Mouse (Mus musculus) layer of hippocampus, adult 8-10 months (tissue): ENCODE results near the gene Elf2. TPM values are rescaled to one million over a fixed set of nuclear protein-coding genes. Genes with fewer than 3 reads are reported as not detected.
A peak's percentile ranks its signal among the peaks of the same experiment; 100 is the strongest.

Experiments used
- DNase-seq, 2 experiments: peaks; one replicate each; pipeline ENCODE4 v3.0.0; 2022; ENCODE audit warnings: low spot score in 2 of 2
- total RNA-seq, 4 experiments: library from RNA; stranded (reverse); gene quantifications; 2 replicates each; pipeline ENCODE4 v1.2.4; 2022

Gene Elf2
- total RNA-seq, 4 experiments from 2014 or later: 57.6 to 62.4 (median 60.1) TPM

DNA sequence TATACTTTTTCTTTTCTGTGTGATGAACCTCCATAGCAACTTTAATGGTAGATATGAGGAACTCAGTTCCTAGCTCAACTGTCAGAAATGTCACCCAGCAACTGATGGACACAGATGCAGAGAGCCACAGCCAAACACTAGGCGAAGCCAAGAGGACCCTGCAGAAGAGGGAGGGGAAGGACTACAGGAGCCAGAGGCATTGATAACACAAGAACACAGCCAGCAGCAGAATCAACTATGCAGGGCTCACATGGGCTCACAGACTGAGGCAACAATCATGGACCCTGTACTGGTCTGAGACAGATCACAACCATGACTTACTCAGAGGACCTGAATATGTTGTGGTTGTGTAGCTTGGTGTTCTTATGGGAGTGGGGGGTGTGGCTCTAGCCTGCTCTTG is 56.1 kb downstream of the Elf2 start:
- no peak for DNase-seq

DNA sequence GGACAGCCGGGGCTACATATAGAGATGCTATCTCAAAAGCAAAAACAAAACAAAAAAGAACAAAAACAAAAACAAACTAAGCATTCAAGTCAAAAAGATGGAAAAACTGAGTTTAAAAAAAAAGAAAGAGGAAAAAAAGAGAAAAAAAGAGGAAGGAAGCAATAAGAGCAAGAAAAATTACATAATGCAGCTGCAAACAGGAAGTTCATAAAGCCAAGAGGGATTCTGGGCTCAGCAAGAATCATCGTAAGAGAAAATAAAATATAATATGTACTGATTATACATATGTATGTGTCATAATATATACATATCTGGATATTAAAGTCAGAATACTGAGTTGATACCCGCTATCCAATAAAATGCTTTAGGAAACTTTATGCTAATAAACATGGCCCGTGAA is 58.7 kb downstream of the Elf2 start:
- DNase-seq: no peak

DNA sequence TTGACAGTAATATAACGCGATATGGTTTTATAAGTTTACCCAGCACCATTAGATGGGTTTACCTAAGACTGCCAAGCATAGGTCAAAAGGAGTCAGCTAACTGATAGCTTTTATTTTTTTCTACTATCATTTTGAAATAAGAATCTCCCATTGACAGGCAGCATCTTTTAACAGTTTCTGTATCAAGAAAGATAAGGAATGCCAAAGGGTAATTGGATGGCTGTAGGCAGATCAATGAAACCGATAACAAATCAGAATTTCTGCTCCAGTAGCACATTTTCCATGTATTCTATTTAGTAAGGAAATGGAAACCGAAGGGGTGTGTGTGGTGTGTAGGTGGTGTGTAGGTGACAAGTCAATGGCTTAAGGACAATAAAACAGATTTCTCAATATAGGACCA is 62.0 kb downstream of the Elf2 start:
- DNase-seq: no peak

- peak; percentile 71 to 84 for DNase-seq
Measured at GRCm38 (mm10) chr3:51277201-51278150, 63.0 kb downstream of the Elf2 start.

GRCm38 (mm10) chr3:51276421-51277111 is 63.9 kb downstream of the Elf2 start:
- peak in 1 of 2 experiments; percentile 26 for DNase-seq

DNA sequence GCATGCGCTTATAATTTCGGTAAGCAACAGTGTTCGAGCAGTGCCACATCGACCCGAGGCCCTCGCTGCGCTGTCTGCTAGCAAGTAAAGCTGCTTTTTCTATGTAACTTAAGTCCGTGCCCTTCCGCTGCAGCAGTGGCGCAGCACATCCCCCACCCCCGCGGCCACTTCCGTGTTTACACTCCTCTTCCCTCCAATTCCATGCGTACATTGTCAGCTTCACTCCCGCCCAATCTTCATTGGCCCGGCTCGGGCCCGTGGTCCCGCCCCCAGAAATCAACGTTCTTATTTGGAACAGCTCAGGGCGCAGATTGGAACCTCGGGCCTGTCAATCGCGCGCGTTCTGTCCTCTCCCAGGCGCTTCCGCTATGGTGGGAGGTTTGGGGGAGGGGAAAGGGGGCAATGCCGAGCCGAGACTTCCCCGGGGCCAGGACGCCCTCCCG is 64.5 kb downstream of the Elf2 start:
- peak; percentile 97 to 98 for DNase-seq

GRCm38 (mm10) chr3:51270069-51270817 is 70.2 kb downstream of the Elf2 start:
- DNase-seq: no peak

- no peak for DNase-seq
Measured at GRCm38 (mm10) chr3:51268434-51268833, 72.0 kb downstream of the Elf2 start.

GRCm38 (mm10) chr3:51262942-51263341 is 77.5 kb downstream of the Elf2 start:
- no peak for DNase-seq

GRCm38 (mm10) chr3:51258070-51258469 is 82.4 kb downstream of the Elf2 start:
- no peak for DNase-seq

DNA sequence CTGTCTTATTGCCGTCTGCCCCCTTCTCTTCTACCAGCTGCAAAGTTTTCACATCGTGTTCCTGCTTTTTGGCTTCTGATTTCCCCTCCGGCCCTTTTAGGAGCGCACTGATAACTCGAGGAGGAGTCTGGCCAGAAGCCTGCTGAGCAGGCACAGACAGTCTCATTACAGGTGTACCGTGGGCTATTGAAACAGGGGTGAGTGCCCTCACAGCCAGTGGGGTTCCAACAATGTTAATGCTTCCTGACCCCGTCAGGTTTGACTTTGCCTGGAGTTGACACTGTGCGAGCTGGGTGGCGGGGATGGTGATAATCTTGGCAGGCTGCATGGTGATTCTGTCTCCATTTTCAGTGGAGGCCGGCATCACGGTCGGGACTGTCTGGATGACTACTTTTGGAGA is 84.0 kb downstream of the Elf2 start:
- no peak for DNase-seq

GRCm38 (mm10) chr3:51254784-51255183 is 85.7 kb downstream of the Elf2 start:
- DNase-seq: no peak

DNA sequence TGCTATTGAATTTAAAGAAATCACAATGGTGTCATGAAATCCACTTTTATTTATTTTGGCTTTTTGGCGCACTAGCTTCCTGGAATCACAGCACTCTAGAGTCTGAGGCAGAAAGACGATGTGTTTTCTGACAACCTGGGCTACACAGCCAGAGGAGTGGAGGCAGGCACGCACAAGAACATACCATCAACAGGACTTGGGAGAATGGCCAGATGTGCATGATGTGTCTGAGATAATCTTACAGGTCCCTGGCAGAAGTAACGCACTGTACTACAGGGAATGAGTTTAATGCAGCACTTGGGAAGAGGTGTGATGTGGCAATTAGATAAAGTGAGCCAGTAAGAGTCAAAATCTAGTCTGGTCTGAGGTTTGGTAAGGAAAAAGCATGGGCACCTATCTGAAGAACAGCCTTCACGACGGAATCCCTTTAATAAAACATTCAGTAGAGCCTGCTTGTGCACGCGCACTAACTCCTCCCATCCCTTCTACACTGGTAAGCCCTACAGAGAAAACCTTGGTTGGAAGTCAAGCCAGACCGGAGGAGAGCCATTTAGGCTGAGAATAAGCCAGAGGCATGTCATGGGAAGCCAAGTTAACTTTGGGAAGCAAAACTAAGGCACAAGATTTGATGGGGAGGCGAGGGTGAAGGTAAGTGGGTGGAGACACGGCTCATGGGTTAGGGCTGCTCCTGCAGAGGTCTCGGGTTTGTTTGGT is 87.6 kb downstream of the Elf2 start:
- DNase-seq: no peak

DNA sequence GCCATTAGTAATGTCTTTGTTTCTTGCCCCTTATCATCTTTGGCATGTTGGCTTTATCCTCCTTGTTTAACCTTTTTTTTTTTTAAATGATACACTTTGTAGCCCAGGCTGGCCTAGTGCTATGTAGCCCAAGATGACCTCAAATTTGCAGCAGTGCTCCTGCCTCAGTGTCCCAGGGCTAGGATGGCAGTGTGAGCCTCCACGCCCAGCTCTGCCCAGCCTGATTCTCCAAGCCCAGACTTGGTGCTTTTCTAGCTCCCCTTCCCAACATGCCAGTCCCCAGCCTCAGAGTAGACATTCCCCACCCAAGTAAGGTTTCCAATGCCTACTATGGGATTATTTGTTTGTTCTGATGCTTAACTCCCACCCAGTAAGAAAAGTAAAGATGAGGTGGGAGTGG is 88.2 kb downstream of the Elf2 start:
- DNase-seq: no peak

GRCm38 (mm10) chr3:51251057-51251456 is 89.4 kb downstream of the Elf2 start:
- no peak for DNase-seq

GRCm38 (mm10) chr3:51249866-51250265 is 90.6 kb downstream of the Elf2 start:
- no peak for DNase-seq

- no peak for DNase-seq
Measured at GRCm38 (mm10) chr3:51249460-51249859, 91.0 kb downstream of the Elf2 start.

GRCm38 (mm10) chr3:51248600-51248999 is 91.9 kb downstream of the Elf2 start:
- no peak for DNase-seq

- DNase-seq: no peak
Measured at GRCm38 (mm10) chr3:51247704-51248103, 92.8 kb downstream of the Elf2 start.

DNA sequence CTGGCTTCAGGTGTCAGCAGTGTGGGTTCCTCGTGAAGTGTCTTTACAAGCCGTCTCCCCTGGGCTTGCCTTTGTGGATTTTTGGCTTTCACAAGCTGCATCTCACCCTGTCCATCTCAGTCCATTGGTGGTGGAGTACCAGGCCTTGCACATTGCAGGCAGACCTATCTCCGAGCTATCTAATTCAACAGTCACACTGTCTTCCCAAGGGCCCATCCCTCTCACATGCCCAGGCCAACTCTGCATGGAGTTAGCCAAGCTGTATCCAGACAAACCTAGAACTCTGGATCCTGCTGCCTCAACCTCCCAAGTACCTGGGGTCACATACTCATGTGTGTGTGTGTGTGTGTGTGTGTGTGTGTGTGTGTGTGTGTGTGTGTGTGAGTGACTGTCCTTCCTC is 100.9 kb downstream of the Elf2 start:
- DNase-seq: no peak

DNA sequence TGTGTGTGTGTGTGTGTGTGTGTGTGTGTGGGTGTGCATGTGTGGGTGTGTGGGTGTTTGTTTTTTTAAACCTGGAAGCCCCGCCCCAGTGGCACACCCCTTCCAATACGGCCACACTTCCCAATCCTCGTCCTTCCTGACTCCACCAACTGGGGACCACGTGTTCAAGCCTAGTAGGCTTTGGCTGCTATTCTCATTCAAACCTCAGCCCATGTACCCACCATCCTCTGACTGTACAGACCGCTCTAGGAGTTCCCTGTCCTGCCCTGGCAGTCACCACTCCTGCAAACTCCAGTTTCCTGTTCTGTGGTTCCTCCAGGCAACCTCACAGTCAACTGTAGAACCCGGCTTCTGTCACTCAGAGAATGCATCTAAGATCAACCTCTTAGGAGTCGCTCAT is 101.9 kb downstream of the Elf2 start:
- no peak for DNase-seq
